Mouse (Mus musculus): ENCODE data around the gene Cd82. TPM values are rescaled to one million over a fixed set of nuclear protein-coding genes. Genes with fewer than 3 reads are reported as not detected.

Gene Cd82
- polyA plus RNA-seq, 1 experiment from 2014 or later, result 19.6 TPM

DNA sequence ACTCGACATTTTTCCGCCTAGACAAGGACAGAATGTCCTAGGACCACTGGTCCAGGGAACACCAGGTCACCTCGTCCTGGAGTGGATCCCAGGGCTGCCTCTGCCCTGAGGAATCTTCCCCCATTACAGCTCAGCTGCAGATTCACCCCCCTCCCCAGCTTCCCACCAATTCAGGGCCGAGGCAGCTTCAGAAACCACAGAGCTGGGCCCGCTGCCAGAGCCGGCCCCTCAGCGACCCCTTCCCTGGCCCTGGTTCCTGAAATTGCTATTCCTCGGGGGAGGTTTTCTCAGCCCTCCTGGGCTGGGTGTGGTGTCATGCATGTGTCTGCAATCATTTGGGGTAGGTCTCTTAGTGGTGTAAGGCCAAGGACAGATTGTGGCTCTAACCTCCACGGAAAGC is 22.5 kb upstream of the Cd82 start:
- ATAC-seq (replicated peaks), result no peak
- Histone ChIP-seq H3K9ac (replicated peaks) (no peak overlapping the region), H3K36me3 (no peaks in the 10 kb centered on the region), H3K27ac (replicated peaks) (no peak overlapping the region), H3K4me1 (0 out of 2 replicates have a peak, but pooled peaks cover 2% of the 10 kb centered on the region), H3K4me2 (replicated peaks) (no peak overlapping the region), H3K9me3 (no peaks in the 10 kb centered on the region), H3K27me3 (no peaks in the 10 kb centered on the region), H3K4me3 (no peak overlapping the region)
- 42% methylated on average over 9 of the region's 9 CpGs for WGBS

DNA sequence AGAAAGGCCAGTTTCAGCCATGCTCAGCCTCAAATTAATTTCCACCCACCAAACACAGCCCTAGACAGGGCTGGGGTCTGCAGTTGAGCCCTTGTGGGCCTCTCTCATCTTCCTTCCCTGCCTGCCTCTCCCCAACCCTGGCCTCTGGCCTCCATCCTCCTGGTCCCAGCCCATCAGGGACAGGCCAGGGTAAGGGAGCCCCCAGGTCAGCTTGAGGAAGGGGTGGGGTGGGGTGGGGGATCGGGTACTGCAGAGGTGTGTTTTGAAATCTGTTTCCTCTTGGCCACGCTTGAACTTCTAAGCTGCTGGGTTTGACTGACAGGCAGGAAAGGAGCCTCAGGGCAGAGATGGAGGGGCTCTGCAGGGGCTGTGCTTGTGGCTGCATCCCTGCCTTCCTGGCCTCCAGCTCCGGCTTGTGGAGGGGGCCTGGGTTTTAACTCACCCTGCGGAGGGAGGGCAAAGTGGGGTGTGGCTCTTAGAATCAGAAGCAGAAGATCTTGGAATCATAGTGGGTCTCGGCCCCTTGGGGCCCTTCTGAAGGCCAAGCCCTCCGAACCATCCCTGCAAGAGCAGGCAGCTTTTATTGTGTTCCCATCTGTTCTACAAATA is 19.2 kb upstream of the Cd82 start:
- Histone ChIP-seq H3K9me3 (no peaks in the 10 kb centered on the region), H3K4me2 (replicated peaks) (no peak overlapping the region), H3K36me3 (no peaks in the 10 kb centered on the region), H3K4me3 (no peak overlapping the region), H3K27ac (replicated peaks) (no peak overlapping the region), H3K27me3 (no peaks in the 10 kb centered on the region), H3K9ac (replicated peaks) (no peak overlapping the region), H3K4me1 (0 out of 2 replicates have a peak, but pooled peaks cover 2% of the 10 kb centered on the region)
- 0 out of 2 replicates have a peak, but pooled peaks have one; percentile 48 for ATAC-seq (replicated peaks)
- 42% methylated on average over 6 of the region's 6 CpGs for WGBS

DNA sequence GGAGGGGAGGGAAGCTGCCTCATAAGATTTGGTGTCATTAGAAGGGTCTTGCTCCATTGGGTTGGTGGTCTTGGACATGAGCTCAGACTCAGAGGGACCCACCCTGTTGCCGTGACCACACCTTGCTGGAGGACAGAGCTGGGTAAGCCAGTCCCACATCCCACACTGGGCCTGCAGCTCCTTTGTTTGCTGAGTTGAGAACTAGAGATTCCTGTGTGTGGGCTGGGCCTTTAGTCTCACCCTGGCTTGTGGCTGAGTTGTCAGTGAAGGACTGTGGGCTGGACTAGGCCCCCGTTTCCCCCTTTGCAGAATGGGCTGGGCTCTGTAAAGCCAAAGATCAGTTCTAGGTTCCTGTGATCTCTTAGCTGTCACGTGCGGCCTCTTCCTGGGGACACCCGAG is 15.8 kb upstream of the Cd82 start:
- Histone ChIP-seq H3K4me1 (0 out of 2 replicates have a peak, but pooled peaks cover 2% of the 10 kb centered on the region), H3K9me3 (no peaks in the 10 kb centered on the region), H3K4me3 (no peak overlapping the region), H3K36me3 (no peaks in the 10 kb centered on the region), H3K27ac (replicated peaks) (no peak overlapping the region), H3K27me3 (no peaks in the 10 kb centered on the region), H3K9ac (replicated peaks) (no peak overlapping the region), H3K4me2 (replicated peaks) (no peak overlapping the region)
- ATAC-seq (replicated peaks), result no peak
- 76% methylated on average over 5 of the region's 5 CpGs for WGBS

DNA sequence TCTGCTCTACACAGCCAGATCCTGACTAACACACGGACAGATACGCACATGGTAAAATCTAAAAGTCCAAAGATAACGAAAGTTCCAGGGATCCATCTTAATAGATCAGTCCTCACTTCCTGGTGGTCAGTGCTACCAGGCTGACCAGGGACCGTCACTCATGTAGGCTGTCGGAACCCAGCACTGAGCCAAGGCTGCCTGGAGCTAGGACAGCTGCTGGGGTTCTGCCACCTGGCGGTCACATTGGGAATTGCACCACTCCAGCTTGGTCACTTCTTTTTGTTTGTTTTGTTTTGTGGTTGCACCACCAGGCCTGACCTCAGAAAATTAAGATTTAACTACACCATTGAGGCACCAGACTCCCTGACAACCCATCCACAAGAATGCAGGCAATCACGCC is 14.6 kb upstream of the Cd82 start:
- WGBS, result 46% methylated on average over 7 of the region's 7 CpGs
- 0 out of 2 replicates have a peak, but pooled peaks have one; percentile 30 for ATAC-seq (replicated peaks)

DNA sequence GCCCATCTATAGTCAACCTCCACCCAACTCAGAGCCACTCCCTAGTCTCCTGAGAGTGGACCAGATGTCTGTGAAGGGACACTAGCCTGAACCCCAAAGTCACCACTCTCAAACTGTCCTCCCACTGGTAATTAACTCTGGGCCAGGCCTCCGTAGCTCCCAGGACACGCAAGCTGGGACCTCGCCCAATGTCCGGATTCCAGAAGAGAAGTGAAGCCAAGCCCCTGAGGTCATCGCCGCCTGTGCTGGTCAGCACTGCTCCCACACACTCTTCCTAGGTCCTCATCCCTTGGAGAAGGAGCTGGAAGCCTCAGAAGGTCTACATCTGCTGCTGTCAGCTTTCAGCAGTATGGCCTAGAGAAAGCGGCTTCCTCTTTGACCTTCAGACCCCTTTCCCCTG is 13.5 kb upstream of the Cd82 start:
- H3K4me2 ChIP-seq (replicated peaks), result no peak overlapping the region
- no peak overlapping the region for H3K27ac ChIP-seq (replicated peaks)
- WGBS, result 85% methylated on average over 7 of the region's 7 CpGs
- no peaks in the 10 kb centered on the region for H3K4me1 ChIP-seq
- H3K9me3 ChIP-seq, result no peaks in the 10 kb centered on the region
- no peak overlapping the region for H3K9ac ChIP-seq (replicated peaks)
- no peak overlapping the region for H3K4me3 ChIP-seq
- no peak for ATAC-seq (replicated peaks)
- no peaks in the 10 kb centered on the region for H3K27me3 ChIP-seq
- no peaks in the 10 kb centered on the region for H3K36me3 ChIP-seq

More for the DNA sequence above, 14.6 kb upstream of the Cd82 start:
- Histone ChIP-seq H3K4me3 (no peak overlapping the region), H3K4me2 (replicated peaks) (no peak overlapping the region), H3K4me1 (0 out of 2 replicates have a peak, but pooled peaks cover 2% of the 10 kb centered on the region), H3K27me3 (no peaks in the 10 kb centered on the region), H3K36me3 (no peaks in the 10 kb centered on the region), H3K9me3 (no peaks in the 10 kb centered on the region), H3K9ac (replicated peaks) (no peak overlapping the region), H3K27ac (replicated peaks) (no peak overlapping the region)

DNA sequence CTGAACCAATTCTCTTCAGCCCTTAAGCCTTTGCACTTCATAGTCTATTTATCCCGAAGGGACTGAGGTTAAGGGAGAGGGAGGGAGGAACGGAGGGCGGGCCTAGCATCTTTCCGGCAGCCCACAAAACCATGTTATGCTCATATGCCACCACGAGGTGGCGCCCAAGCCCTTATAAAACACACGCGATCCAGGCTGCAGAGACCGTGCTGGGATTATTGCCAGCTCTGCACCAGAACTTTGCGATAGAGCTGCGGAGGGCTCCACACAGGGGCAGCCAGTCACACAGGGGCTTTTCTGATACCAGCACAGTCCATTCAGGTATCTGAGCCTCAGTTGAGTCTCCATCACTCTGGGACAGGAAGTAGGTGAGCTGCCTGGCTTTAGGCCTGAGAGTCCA is 12.1 kb upstream of the Cd82 start:
- 0% methylated on average over 11 of the region's 11 CpGs for WGBS
- Histone ChIP-seq H3K4me2 (replicated peaks) (no peak overlapping the region), H3K9ac (replicated peaks) (no peak overlapping the region), H3K27ac (replicated peaks) (no peak overlapping the region), H3K4me1 (peaks cover 6% of the 10 kb centered on the region), H3K27me3 (no peaks in the 10 kb centered on the region), H3K36me3 (no peaks in the 10 kb centered on the region), H3K9me3 (no peaks in the 10 kb centered on the region), H3K4me3 (no peak overlapping the region)
- peak; percentile 45; the same call in 1 of the 2 replicates for ATAC-seq (replicated peaks)

DNA sequence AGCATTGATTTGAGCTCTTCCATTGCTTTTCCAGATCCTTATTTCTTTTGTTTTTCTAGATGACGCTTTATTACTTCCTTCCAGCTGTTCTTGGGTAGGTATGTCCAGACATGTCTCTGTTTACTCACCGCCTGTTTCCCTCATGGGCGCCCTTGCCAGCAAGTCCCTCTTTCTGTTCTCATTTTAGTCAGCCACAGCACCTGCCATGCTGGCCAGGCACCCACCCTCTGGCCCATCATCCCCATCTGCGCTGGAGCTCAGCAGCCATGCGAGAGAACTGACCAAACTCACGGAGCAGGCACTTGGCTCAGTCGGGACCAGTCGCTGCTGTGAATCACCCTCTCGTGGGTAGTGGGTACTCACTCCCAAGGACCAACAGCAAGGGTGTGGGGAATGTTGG is 11.0 kb upstream of the Cd82 start:
- no peak overlapping the region for H3K9ac ChIP-seq (replicated peaks)
- H3K9me3 ChIP-seq, result no peaks in the 10 kb centered on the region
- H3K4me3 ChIP-seq, result no peak overlapping the region
- H3K4me2 ChIP-seq (replicated peaks), result no peak overlapping the region
- H3K4me1 ChIP-seq, result peaks cover 11% of the 10 kb centered on the region
- WGBS, result 86% methylated on average over 9 of the region's 9 CpGs
- no peaks in the 10 kb centered on the region for H3K27me3 ChIP-seq
- H3K27ac ChIP-seq (replicated peaks), result no peak overlapping the region
- H3K36me3 ChIP-seq, result no peaks in the 10 kb centered on the region
- ATAC-seq (replicated peaks), result no peak

DNA sequence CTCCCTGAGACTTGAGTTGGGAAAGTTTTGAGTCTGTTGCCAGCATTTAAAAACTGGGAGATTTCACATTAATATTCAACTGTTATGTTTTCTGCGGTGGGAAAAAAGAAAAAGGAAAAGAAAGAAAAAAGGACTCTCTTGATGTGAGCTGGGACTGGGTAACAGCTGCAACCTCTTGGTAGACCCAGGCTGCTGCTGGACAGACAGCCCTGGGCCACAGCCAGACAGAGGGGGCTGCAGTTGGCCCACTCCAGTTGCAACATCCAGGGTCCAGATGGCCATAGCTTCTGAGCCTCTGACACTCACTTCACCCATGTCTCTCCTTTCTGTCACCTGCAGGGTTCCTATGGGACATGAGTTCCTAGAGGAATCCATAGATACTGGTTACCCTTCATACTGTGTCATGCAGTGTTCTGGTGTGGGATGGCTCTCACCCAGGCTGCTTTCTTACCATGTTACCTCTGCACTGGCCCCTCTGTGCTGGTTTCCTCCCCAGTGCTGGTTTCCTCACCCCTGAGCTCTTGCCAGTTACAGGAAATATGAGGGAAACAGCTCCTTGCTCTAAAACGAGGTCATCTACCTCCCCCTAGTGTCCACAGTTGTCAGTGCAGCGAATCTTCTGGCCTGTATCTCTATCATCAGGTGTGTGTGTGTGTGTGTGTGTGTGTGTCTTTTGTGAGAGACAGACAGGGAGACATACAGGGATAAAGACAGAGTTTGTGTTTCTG is 8.1 kb upstream of the Cd82 start:
- Histone ChIP-seq H3K27ac (replicated peaks) (no peak overlapping the region), H3K4me2 (replicated peaks) (no peak overlapping the region), H3K9me3 (no peaks in the 10 kb centered on the region), H3K9ac (replicated peaks) (no peak overlapping the region), H3K4me3 (no peak overlapping the region), H3K27me3 (no peaks in the 10 kb centered on the region), H3K36me3 (no peaks in the 10 kb centered on the region), H3K4me1 (peaks cover 12% of the 10 kb centered on the region)
- WGBS, result 20% methylated on average over 3 of the region's 3 CpGs
- peak; percentile 44 for ATAC-seq (replicated peaks)

DNA sequence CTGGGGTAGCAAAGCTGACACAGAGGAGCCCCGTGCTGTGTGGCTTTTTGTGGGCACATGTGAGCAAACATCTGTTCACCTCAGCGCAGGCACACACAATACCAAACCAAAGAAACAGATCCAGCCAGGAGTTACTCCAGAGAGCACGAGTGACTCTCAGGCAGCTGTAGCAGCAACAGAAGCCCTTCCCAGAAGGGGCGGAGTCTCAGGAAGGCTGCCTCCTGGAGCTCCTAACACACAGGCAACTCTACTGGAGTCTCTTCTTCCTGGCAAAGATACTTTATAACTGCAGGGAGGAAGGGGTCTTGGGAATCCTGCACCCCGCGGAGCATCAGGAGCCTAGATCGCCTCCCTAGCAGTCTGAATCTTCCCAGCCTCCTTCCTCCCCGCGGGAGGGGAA is 7.2 kb upstream of the Cd82 start:
- Histone ChIP-seq H3K27me3 (no peaks in the 10 kb centered on the region), H3K36me3 (no peaks in the 10 kb centered on the region), H3K9me3 (no peaks in the 10 kb centered on the region), H3K4me2 (replicated peaks) (peak overlapping the region; percentile 14), H3K27ac (replicated peaks) (no peak overlapping the region), H3K4me1 (peaks cover 12% of the 10 kb centered on the region), H3K4me3 (peak overlapping the region; percentile 2), H3K9ac (replicated peaks) (peak overlapping the region; percentile 18; the same call in 1 of the 2 replicates)
- 2% methylated on average over 9 of the region's 9 CpGs for WGBS
- peak; percentile 49 for ATAC-seq (replicated peaks)

DNA sequence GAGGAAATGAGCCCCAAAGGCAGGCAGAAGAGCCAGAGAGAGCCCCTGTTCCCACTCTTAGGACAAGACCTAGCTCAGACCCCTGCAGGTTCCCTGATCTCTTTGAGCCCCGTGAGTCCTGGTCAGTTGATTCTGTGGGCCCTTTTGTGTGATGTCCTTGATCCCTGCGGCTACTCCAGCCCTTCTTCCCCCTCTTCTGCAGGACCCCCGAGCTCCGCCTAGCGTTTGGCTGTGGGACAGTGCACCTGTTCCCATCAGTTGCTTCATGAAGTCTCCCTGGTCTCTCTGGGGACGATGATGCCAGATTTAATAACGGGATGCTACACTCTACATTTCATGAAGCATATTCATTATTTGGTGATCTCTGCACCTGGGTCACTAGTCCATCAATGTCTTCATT is 6.2 kb upstream of the Cd82 start:
- Histone ChIP-seq H3K4me2 (replicated peaks) (no peak overlapping the region), H3K4me1 (peaks cover 12% of the 10 kb centered on the region), H3K4me3 (no peak overlapping the region), H3K36me3 (no peaks in the 10 kb centered on the region), H3K27ac (replicated peaks) (no peak overlapping the region), H3K9me3 (no peaks in the 10 kb centered on the region), H3K27me3 (no peaks in the 10 kb centered on the region), H3K9ac (replicated peaks) (no peak overlapping the region)
- no peak for ATAC-seq (replicated peaks)
- 8% methylated on average over 7 of the region's 7 CpGs for WGBS

DNA sequence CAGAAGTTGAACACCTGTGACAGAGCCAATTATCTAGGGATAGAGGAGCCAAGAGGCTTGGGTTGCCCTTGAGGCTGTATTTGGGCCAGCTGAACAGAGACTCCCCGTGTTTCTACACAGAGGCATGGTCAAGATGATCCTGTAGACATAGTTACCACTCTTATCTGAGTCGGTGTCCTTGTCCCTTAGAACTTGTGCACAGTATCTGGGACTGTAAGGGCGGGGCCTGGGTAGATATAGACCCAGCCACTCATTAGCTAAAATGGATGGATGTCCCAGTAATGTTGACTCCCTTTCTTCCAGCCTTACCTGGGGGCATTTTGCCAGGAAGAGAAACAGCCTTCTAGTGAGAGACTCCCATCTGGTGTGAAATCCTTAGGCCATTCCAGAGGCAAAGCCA is 3.4 kb upstream of the Cd82 start:
- Histone ChIP-seq H3K4me2 (replicated peaks) (no peak overlapping the region), H3K9ac (replicated peaks) (no peak overlapping the region), H3K36me3 (no peaks in the 10 kb centered on the region), H3K4me3 (no peak overlapping the region), H3K9me3 (no peaks in the 10 kb centered on the region), H3K27ac (replicated peaks) (no peak overlapping the region), H3K27me3 (no peaks in the 10 kb centered on the region), H3K4me1 (peaks cover 27% of the 10 kb centered on the region)
- ATAC-seq (replicated peaks), result no peak
- 90% methylated on average over 3 of the region's 3 CpGs for WGBS

DNA sequence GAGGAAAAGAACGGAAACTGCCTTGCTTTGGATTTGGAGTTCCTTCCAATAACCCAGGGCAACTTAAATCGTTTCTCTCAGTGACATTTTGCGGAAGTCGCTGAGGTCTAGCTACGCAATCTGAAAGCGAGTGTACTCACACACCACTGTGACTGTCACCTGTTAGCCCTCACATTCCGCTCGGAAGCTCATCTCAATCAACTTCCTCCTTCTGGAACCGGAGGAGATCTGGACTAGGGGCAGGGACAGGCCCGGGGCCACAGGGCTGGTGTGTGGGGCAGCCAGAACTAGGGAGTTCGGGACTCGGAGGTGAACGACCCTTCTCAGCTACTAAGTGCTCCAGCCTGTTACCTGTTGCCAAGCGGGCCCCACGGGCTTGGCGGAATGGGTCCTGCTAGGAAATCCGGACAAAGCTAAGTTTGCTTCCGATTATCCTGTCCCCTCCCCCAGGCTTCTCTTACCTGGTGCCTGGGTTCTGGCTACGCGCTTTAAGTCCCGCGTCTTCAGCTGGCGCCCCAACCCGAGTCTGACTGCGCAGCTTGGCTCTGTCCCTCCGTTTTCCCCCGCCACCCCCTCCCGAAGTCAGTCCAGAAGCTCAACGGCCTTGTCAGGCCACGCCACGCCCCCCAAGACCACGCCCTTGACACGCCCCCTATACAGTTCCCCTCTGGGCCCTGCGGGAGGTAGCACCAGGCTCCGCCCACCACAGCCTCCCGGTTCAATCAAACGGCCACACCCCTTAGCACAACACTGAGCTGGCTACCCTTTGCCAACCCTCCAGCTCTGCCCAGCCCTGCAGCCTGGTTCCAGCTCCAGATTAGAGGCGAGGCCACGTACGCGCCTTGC is 848 bp downstream of the Cd82 start:
- H3K9ac ChIP-seq (replicated peaks), result peak overlapping the region; percentile 27

More for the DNA sequence above, 848 bp downstream of the Cd82 start:
- Histone ChIP-seq H3K4me2 (replicated peaks) (peak overlapping the region; percentile 62), H3K27ac (replicated peaks) (0 out of 2 replicates have a peak overlapping the region, but pooled peaks have one; percentile 45), H3K4me3 (peak overlapping the region; percentile 39), H3K9me3 (no peaks in the 10 kb centered on the region), H3K27me3 (no peaks in the 10 kb centered on the region), H3K36me3 (no peaks in the 10 kb centered on the region), H3K4me1 (peaks cover 18% of the 10 kb centered on the region)
- peak; percentile 93 for ATAC-seq (replicated peaks)
- 3% methylated on average over 41 of the region's 41 CpGs for WGBS

Measured in forebrain, embryonic 15.5 days (tissue).